Mouse (Mus musculus) neural tube, embryonic 13.5 days (tissue): ENCODE data around the gene Zfhx3. TPM values are rescaled to one million over a fixed set of nuclear protein-coding genes. Genes with fewer than 3 reads are reported as not detected.

Experiments
- ATAC-seq: fragments of 200-750 bp; cut with Nextera tagmentation; 2 replicates; pipeline ENCODE4 v1.8.0; 2017; ENCODE audit warnings: low read depth, mild to moderate bottlenecking, moderate TSS enrichment, moderate library complexity
- H3K27ac ChIP-seq: fragments of 300-500 bp; sonication (generic); replicated peaks from 2 replicates; pipeline ENCODE4 v1.5.1; 2015; ENCODE audit warnings: moderate library complexity, mild to moderate bottlenecking, inconsistent platforms
- H3K27me3 ChIP-seq: fragments of 300-500 bp; sonication (generic); 2 replicates; pipeline ENCODE4 v1.6.1; 2015; ENCODE audit warnings: mild to moderate bottlenecking, inconsistent platforms
- H3K36me3 ChIP-seq: fragments of 300-500 bp; sonication (generic); 2 replicates; pipeline ENCODE4 v1.6.1; 2015; ENCODE audit warnings: mild to moderate bottlenecking, inconsistent platforms
- H3K4me1 ChIP-seq: fragments of 300-500 bp; sonication (generic); replicated peaks from 2 replicates; pipeline ENCODE4 v1.6.1; 2015; ENCODE audit warnings: inconsistent platforms
- H3K4me2 ChIP-seq: fragments of 300-500 bp; sonication (generic); 2 replicates; pipeline ENCODE4 v1.6.1; 2015; ENCODE audit warnings: inconsistent platforms, mild to moderate bottlenecking, moderate library complexity
- H3K4me3 ChIP-seq: fragments of 300-500 bp; sonication (generic); 2 replicates; pipeline ENCODE4 v1.5.1; 2015; ENCODE audit warnings: mild to moderate bottlenecking, inconsistent platforms
- H3K9ac ChIP-seq: fragments of 300-500 bp; sonication (generic); 2 replicates; pipeline ENCODE4 v1.6.1; 2015; ENCODE audit warnings: moderate library complexity, mild to moderate bottlenecking, inconsistent platforms
- H3K9me3 ChIP-seq: fragments of 300-500 bp; sonication (generic); 2 replicates; pipeline ENCODE4 v1.6.1; 2016; ENCODE audit warnings: inconsistent platforms
- WGBS: fragments of 180-500 bp; shearing (Covaris S2); methylation state at CpG from one replicate; pipeline ENCODE4 v1.1.7; 2015; 5-methylcytosine and 5-hydroxymethylcytosine counted together
- polyA plus RNA-seq: library from polyadenylated mRNA; unstranded; fragments of >200 nt; fragmentation: Nextera tagmentation; extraction: Ambion mirVana; gene quantifications from 2 replicates; pipeline ENCODE4 v1.2.1, GENCODE M21; 2015

Zfhx3 gene
- polyA plus RNA-seq, 1 experiment from 2014 or later, result 28.2 TPM

DNA sequence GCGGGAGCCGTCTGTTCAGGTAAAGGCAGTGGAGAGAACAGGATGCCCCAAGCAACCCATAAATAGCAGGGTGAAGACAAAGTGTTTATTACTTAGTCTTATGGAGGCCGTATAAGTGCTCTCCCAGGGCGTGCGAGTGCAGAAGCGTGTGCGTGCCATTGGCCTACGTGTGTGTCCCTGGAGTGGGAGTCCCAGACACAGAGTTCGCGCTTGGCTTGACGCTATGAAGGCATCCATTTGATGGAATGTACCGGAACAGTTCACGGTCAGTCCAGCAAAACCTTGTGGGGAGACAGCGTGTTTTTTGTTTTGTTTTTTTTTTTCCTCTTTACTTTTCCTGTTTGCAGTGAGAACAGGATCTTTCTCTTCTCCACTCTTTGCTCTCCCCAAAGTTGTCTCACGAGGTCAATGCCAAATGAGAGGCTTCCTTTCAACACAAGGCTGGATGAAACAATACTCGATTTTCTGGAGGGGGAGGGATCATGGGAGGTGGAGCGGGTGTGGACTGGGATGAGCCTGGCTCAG, 732.6 kb downstream of the Zfhx3 start:
- Histone ChIP-seq H3K4me1 (peaks cover 15% of the 10 kb centered on the region), H3K27me3 (peaks cover 9% of the 10 kb centered on the region), H3K9ac (no peak overlapping the region), H3K27ac (peak overlapping the region; percentile 54; the same call in 1 of the 2 replicates), H3K4me2 (peak overlapping the region; percentile 21), H3K4me3 (no peak overlapping the region), H3K9me3 (no peaks in the 10 kb centered on the region), H3K36me3 (no peaks in the 10 kb centered on the region)
- 23% methylated on average over 17 of the region's 17 CpGs for WGBS
- ATAC-seq, result 0 out of 2 replicates have a peak, but pooled peaks have one; percentile 40

- Histone ChIP-seq H3K4me3 (no peak overlapping the region), H3K36me3 (no peaks in the 10 kb centered on the region), H3K4me1 (peaks cover 32% of the 10 kb centered on the region), H3K9me3 (no peaks in the 10 kb centered on the region), H3K27ac (no peak overlapping the region), H3K27me3 (peaks cover 32% of the 10 kb centered on the region), H3K9ac (no peak overlapping the region), H3K4me2 (no peak overlapping the region)
- WGBS, result 74% methylated on average over 9 of the region's 9 CpGs
- no peak for ATAC-seq
Measured at GRCm38 (mm10) chr8:108689694-108690093, 747.2 kb downstream of the Zfhx3 start.

DNA sequence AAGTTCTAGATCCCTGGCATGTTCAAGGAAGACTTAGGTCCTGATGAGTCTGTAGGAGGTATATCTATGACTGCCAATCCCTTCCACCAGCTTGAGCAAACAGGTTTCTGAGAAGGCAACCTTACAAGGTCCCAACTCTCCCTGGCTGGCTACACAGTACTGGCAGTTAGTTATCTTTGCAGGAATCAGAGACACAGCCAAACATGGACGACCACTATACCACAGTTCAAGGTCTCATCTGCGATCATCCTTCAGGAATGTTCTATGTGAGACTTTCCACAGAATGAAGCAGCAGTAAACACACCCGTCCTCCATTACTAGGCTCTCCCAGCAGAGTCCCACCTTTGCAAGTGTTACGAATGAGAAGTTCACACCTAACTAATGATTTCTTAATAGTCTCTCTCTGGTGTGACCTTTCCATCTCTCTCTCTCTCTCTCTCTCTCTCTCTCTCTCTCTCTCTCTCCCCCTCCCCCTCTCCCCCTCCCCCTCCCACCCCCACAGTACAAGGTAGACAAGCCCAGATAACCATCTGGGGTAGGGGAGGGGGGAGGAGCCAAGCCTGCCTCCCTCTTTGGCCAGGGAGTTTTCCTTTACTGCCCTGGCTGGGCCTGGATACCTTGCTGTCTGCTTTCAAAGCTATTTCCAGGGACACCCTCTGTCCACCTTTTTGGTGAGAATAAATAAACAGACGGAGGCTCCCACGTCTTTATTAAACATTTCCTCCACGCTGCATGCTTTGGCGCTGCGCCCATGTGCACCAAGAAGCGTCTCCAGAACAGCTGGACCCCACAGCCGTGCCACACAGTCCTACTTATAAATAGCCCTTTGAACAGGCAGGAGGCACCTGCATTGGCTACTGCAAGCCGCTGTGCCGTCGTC, 748.4 kb downstream of the Zfhx3 start:
- H3K4me3 ChIP-seq, result peak overlapping the region; percentile 24
- H3K4me1 ChIP-seq, result peaks cover 40% of the 10 kb centered on the region
- H3K27me3 ChIP-seq, result peaks cover 43% of the 10 kb centered on the region
- H3K9me3 ChIP-seq, result no peaks in the 10 kb centered on the region
- peak overlapping the region; percentile 85 for H3K27ac ChIP-seq
- H3K4me2 ChIP-seq, result peak overlapping the region; percentile 53
- H3K9ac ChIP-seq, result peak overlapping the region; percentile 69
- 20% methylated on average over 14 of the region's 14 CpGs for WGBS
- no peaks in the 10 kb centered on the region for H3K36me3 ChIP-seq
- ATAC-seq, result peak; percentile 66

DNA sequence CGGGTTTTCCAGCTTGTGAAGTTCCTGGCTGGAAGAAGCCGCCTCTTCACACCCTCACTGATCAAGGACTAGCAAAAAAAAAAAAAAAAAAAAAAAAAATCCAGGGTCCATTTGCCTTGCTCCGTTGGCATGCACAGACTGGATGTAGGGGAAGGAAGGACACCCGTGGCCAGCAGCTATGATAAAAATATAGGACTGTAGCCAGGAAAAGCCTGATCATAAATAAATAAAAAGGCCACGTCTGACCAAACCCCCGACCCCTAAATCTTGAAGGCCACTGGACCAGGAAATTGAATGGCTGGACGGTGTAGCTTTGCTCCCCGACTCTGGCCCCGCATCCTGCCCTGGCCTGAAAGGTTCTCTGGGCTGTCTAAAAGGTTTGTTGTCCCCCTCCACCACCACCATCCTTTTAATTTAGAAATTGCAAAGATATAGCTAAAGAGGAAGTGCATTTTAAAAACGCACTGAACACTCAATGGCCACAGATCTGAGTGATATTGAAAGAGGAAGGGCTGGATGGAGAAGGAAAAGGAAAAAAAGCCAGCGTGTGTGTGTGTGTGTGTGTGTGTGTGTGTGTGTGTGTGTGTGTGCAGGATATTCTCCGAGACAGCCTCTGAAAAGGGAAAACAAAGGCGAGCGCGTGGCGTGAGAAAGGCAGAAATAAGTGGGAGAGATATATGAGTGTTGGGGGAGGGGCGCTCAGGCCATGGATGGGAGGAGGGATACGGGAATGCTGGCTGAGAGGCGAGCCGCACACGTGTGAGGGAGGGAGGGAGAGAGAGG, 749.2 kb downstream of the Zfhx3 start:
- peak overlapping the region; percentile 69 for H3K9ac ChIP-seq
- ATAC-seq, result peak; percentile 66
- H3K9me3 ChIP-seq, result no peaks in the 10 kb centered on the region
- H3K27me3 ChIP-seq, result peaks cover 52% of the 10 kb centered on the region
- peak overlapping the region; percentile 53 for H3K4me2 ChIP-seq
- peaks cover 49% of the 10 kb centered on the region for H3K4me1 ChIP-seq
- H3K4me3 ChIP-seq, result peak overlapping the region; percentile 24
- peak overlapping the region; percentile 85 for H3K27ac ChIP-seq
- no peaks in the 10 kb centered on the region for H3K36me3 ChIP-seq
- 2% methylated on average over 16 of the region's 21 CpGs for WGBS

GRCm38 (mm10) chr8:108692239-108692627, 749.8 kb downstream of the Zfhx3 start:
- Histone ChIP-seq H3K4me3 (peak overlapping the region; percentile 24), H3K27me3 (peaks cover 57% of the 10 kb centered on the region), H3K36me3 (no peaks in the 10 kb centered on the region), H3K9ac (peak overlapping the region; percentile 69), H3K4me1 (peaks cover 53% of the 10 kb centered on the region), H3K9me3 (no peaks in the 10 kb centered on the region), H3K27ac (peak overlapping the region; percentile 85), H3K4me2 (peak overlapping the region; percentile 53)
- WGBS, result 4% methylated on average over 5 of the region's 5 CpGs
- ATAC-seq, result peak; percentile 80

DNA sequence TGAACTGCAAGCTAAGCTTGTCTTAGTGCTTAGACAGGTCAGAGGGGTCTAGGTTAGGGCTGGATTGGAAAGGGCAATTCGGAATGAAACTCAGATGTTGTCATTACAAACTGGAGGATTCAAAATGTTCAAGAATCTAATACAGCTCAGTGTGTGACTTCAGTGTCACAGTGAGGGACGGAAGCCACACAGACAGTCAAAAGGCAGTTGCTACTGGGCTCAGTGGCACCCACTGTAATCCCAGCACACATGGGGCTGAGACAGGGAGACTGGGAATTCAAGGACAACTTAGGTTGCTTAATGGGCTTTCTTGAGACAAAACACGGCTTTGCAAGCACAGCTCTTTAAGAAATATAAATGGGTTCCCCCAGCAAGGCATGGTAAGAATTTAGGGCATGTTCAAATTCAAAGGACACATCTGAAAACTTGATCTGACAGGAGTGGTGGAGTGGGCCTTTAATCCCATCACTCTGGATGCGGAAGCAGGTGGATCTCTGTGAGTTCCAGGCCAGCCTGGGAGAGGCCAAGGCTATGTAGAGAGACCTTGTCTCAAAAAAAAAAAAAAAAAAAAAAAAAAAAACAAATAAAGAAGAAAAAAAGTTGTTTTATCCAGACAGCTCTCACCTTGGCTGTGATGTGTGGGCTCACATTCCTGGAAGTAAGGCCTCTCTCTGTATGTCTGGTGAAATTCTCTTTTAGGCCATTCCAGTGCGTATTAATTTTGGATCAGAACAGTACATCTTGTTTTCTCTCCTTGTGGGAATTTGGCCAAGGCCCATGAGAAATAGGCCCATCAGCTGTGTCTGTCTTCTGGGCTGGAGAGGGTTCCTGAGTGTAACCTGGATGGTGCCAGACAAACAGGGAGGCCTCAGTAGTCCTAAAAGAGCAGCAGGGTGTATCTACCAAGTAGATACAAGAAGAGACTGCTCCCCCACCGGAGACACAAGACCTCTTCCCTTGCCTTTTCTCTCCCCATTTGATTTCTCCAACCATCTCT, 750.5 kb downstream of the Zfhx3 start:
- Histone ChIP-seq H3K9ac (peak overlapping the region; percentile 69), H3K4me3 (no peak overlapping the region), H3K9me3 (no peaks in the 10 kb centered on the region), H3K27ac (peak overlapping the region; percentile 85), H3K27me3 (peaks cover 64% of the 10 kb centered on the region), H3K4me2 (peak overlapping the region; percentile 53), H3K36me3 (no peaks in the 10 kb centered on the region), H3K4me1 (peaks cover 61% of the 10 kb centered on the region)
- 65% methylated on average over 6 of the region's 6 CpGs for WGBS
- ATAC-seq, result no peak

DNA sequence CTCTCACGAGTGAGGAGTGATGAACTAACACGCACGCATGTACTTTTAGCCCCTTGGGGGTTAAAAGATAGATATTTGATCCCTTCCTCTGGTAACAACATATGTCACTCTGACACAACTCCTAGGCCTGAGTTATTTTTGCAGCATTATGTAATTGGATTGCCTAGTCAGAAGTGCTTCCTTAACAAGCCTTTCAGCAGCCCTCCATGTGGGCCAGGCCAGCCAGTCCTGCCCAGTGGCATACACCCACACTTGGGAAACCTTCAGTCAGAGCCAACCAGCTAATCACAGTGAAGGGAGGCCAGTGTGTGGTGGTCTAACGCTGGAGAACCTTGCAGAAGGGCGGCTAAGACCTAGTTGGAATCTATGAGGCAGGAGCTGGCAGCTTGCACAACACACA, 751.4 kb downstream of the Zfhx3 start:
- H3K4me2 ChIP-seq, result no peak overlapping the region
- H3K27ac ChIP-seq, result no peak overlapping the region
- H3K4me1 ChIP-seq, result peaks cover 65% of the 10 kb centered on the region
- H3K9me3 ChIP-seq, result no peaks in the 10 kb centered on the region
- WGBS, result 82% methylated on average over 5 of the region's 5 CpGs
- ATAC-seq, result no peak
- no peak overlapping the region for H3K4me3 ChIP-seq
- H3K9ac ChIP-seq, result no peak overlapping the region
- no peaks in the 10 kb centered on the region for H3K36me3 ChIP-seq
- H3K27me3 ChIP-seq, result peaks cover 73% of the 10 kb centered on the region

GRCm38 (mm10) chr8:108694516-108694915, 752.1 kb downstream of the Zfhx3 start:
- Histone ChIP-seq H3K27ac (no peak overlapping the region), H3K27me3 (peaks cover 80% of the 10 kb centered on the region), H3K4me2 (no peak overlapping the region), H3K4me1 (peaks cover 70% of the 10 kb centered on the region), H3K4me3 (no peak overlapping the region), H3K9ac (no peak overlapping the region), H3K36me3 (no peaks in the 10 kb centered on the region), H3K9me3 (no peaks in the 10 kb centered on the region)
- no peak for ATAC-seq
- WGBS, result 33% methylated on average over 6 of the region's 6 CpGs

DNA sequence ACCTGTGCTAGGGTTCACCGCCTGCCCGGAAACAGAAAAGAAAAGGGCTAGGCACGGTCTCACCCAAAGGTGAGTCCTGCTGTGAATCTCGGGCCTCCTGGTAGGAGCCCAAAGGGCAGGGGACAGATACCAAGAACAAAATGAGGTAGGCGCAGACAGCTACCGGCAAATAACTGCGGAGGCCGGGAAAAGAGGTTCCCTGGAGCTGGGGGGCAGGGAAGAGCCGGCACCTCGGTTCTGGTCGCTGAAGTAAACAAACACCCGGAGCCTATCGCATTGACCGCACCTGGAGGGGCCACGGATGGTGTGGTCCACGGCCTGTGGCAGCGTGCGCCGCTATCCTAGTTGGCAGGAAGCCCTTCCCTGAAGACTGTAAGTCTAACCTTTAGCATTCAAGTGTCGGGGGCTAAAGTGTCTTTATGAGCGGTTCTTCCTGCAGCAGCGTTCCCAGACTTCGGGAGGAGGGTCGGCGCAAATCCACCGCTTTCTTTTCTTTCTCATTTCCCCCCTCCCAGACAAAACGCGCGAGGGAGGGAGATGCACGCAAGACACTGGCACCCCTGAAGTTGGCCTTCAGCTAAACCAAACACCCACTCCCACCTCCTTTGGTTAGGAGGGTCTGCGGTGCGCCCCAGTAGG, 752.9 kb downstream of the Zfhx3 start:
- ATAC-seq, result no peak
- peaks cover 70% of the 10 kb centered on the region for H3K4me1 ChIP-seq
- peak overlapping the region; percentile 66 for H3K9ac ChIP-seq

DNA sequence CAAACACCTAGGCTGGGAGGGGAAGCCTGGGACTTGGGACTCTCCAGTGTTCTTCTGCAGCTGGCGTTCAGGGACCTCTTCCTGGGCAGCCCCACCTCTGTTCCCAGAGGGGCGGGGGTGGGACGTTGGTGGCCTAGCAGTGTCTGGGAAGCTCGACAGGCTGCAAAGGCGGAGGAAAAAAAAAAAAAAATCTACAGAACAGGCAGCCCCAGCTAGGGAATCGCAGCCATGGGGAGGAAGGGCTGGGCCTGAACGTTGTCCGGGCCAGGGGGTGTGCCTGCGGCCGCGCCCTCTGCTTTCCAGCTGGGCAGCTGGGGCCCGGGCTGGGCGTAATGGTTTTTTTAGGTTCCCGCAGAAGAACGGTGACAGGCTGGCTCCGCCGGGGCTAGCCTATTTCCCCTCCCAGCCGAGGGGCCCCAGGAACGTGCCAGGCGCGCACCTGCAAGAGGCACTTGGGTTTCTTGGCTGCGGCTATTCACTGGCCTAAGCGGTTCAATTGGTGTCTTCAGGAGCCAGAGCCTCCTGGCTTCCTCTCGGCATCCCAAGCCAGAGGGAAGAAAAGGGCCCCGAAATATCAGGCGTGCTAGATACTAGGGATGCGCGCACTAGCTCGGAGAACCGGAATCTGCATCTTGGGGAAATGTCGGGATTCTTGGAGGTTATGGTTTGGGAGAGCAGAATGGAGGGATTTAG, 753.6 kb downstream of the Zfhx3 start:
- peak overlapping the region; percentile 77 for H3K27ac ChIP-seq

More for the DNA sequence above, 752.9 kb downstream of the Zfhx3 start:
- Histone ChIP-seq H3K27ac (peak overlapping the region; percentile 77), H3K36me3 (no peaks in the 10 kb centered on the region), H3K4me2 (peak overlapping the region; percentile 56), H3K27me3 (peaks cover 79% of the 10 kb centered on the region), H3K9me3 (no peaks in the 10 kb centered on the region), H3K4me3 (peak overlapping the region; percentile 27)
- 5% methylated on average over 30 of the region's 32 CpGs for WGBS

More for the DNA sequence above, 753.6 kb downstream of the Zfhx3 start:
- peak overlapping the region; percentile 56 for H3K4me2 ChIP-seq
- H3K36me3 ChIP-seq, result no peaks in the 10 kb centered on the region
- under 1% methylated on average over 31 of the region's 31 CpGs for WGBS
- H3K9ac ChIP-seq, result peak overlapping the region; percentile 66
- peak overlapping the region; percentile 27 for H3K4me3 ChIP-seq
- H3K4me1 ChIP-seq, result peaks cover 64% of the 10 kb centered on the region
- no peak for ATAC-seq
- peaks cover 80% of the 10 kb centered on the region for H3K27me3 ChIP-seq
- H3K9me3 ChIP-seq, result no peaks in the 10 kb centered on the region
